Mouse (Mus musculus): ENCODE data around the gene As3mt. TPM values are rescaled to one million over a fixed set of nuclear protein-coding genes. Genes with fewer than 3 reads are reported as not detected.

As3mt gene
- polyA plus RNA-seq, 1 experiment from 2014 or later = 46.7 TPM

DNA sequence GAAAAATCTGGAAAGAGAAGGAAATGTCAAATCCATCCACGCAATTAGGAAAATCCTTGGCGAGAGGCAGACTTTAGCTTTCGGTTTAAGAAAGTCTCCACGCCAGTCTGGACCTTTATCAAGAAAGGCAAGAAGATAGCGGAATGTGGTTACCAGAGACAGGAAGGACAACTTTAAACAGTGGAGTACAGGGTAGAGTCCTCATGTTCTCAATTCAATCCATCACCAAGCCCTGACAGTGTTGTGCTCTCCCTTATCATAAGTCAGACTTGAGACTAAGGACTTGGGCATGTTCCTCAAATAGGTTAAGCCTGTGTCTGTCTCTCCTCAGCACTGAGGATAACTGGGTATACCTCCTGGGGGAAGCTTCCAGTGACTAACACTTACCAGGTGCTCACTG is 37.5 kb upstream of the As3mt start:
- WGBS = 43% methylated on average over 5 of the region's 5 CpGs
- no peak for ATAC-seq (replicated peaks; ENCODE audit: extremely low read depth, insufficient read depth, low FRiP score)
- H3K4me2 ChIP-seq (ENCODE audit: low read depth, low read length) = no peak overlapping the region
- H3K4me3 ChIP-seq (ENCODE audit: low read length) = no peak overlapping the region
- H3K9me3 ChIP-seq (replicated peaks; ENCODE audit: control insufficient read depth, low read length) = no peaks in the 10 kb centered on the region
- H3K4me1 ChIP-seq (ENCODE audit: control insufficient read depth, insufficient read depth, low read length) = 0 out of 2 replicates have a peak, but pooled peaks cover 3% of the 10 kb centered on the region
- H3K9ac ChIP-seq (ENCODE audit: low read length) = no peak overlapping the region
- H3K27ac ChIP-seq (ENCODE audit: low read length) = no peak overlapping the region
- H3K36me3 ChIP-seq (ENCODE audit: control insufficient read depth, insufficient read depth) = no peaks in the 10 kb centered on the region
- H3K27me3 ChIP-seq (ENCODE audit: control insufficient read depth, insufficient read depth, low read length) = no peaks in the 10 kb centered on the region

DNA sequence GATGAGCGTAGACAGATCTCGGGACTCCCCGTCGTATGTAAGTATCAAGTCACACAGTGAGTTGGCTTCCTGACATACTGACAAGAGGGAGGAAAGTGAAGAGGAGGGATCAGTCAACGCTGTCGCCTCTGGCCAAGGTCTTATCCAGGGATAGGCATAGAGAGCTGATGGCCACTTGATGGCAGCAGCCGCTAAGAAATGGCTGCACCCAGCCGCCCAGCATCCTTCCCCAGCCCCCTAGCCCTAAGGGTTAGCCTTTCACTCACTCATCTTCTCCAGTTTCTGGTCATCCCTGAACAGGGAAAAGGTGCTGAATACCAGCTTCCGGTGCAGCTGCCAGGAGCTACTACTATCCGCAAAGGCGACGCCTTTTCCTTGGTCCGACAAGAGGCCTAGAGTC is 36.6 kb upstream of the As3mt start:
- Histone ChIP-seq H3K4me3 (ENCODE audit: low read length) (no peak overlapping the region), H3K27me3 (ENCODE audit: control insufficient read depth, insufficient read depth, low read length) (no peaks in the 10 kb centered on the region), H3K9ac (ENCODE audit: low read length) (no peak overlapping the region), H3K4me1 (ENCODE audit: control insufficient read depth, insufficient read depth, low read length) (0 out of 2 replicates have a peak, but pooled peaks cover 3% of the 10 kb centered on the region), H3K9me3 (replicated peaks; ENCODE audit: control insufficient read depth, low read length) (no peaks in the 10 kb centered on the region), H3K36me3 (ENCODE audit: control insufficient read depth, insufficient read depth) (no peaks in the 10 kb centered on the region), H3K4me2 (ENCODE audit: low read depth, low read length) (no peak overlapping the region), H3K27ac (ENCODE audit: low read length) (no peak overlapping the region)
- ATAC-seq (replicated peaks; ENCODE audit: extremely low read depth, insufficient read depth, low FRiP score) = peak; percentile 63; the same call in 1 of the 2 replicates
- 10% methylated on average over 13 of the region's 13 CpGs for WGBS

- WGBS = 28% methylated on average over 5 of the region's 5 CpGs
Observed at GRCm38 (mm10) chr19:46672766-46673418, 34.4 kb upstream of the As3mt start, which contains the start of gene Cyp17a1. Gene Cyp17a1 (minus strand): TSS chr19:46673172.

DNA sequence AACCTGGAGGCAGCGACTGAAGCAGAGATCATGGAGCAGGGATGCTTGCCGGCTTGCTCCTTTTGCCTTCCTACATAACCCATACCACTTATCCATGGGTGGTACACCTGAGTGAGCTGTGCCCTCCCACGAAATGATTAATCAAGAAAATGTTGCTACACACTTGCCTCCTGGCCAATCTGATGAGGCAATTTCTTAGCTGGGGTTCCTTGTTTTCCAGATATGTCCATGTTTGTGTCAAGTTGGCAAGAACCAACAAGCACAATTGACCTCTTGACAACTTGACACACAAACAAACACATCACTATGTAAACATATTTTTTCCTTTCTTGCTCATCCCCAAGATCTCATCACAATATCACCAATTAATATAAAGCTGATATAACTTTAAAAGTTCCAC is 31.6 kb upstream of the As3mt start:
- Histone ChIP-seq H3K36me3 (ENCODE audit: control insufficient read depth, insufficient read depth) (no peaks in the 10 kb centered on the region), H3K4me3 (ENCODE audit: low read length) (no peak overlapping the region), H3K27ac (ENCODE audit: low read length) (no peak overlapping the region), H3K27me3 (ENCODE audit: control insufficient read depth, insufficient read depth, low read length) (no peaks in the 10 kb centered on the region), H3K4me2 (ENCODE audit: low read depth, low read length) (no peak overlapping the region), H3K4me1 (ENCODE audit: control insufficient read depth, insufficient read depth, low read length) (0 out of 2 replicates have a peak, but pooled peaks cover 5% of the 10 kb centered on the region), H3K9me3 (replicated peaks; ENCODE audit: control insufficient read depth, low read length) (no peaks in the 10 kb centered on the region), H3K9ac (ENCODE audit: low read length) (no peak overlapping the region)
- WGBS = 75% methylated on average over 3 of the region's 3 CpGs
- ATAC-seq (replicated peaks; ENCODE audit: extremely low read depth, insufficient read depth, low FRiP score) = no peak

More at GRCm38 (mm10) chr19:46672766-46673418, 34.4 kb upstream of the As3mt start, which contains the start of gene Cyp17a1:
- no peaks in the 10 kb centered on the region for H3K36me3 ChIP-seq (ENCODE audit: control insufficient read depth, insufficient read depth)
- no peak within 1 kb of the TSS for H3K4me2 ChIP-seq (ENCODE audit: low read depth, low read length)
- H3K27me3 ChIP-seq (ENCODE audit: control insufficient read depth, insufficient read depth, low read length) = no peaks in the 10 kb centered on the region
- no peak within 1 kb of the TSS for H3K4me3 ChIP-seq (ENCODE audit: low read length)
- ATAC-seq (replicated peaks; ENCODE audit: extremely low read depth, insufficient read depth, low FRiP score) = no peak
- no peak within 1 kb of the TSS for H3K9ac ChIP-seq (ENCODE audit: low read length)
- 0 out of 2 replicates have a peak, but pooled peaks cover 3% of the 10 kb centered on the region for H3K4me1 ChIP-seq (ENCODE audit: control insufficient read depth, insufficient read depth, low read length)
- H3K9me3 ChIP-seq (replicated peaks; ENCODE audit: control insufficient read depth, low read length) = no peaks in the 10 kb centered on the region
- no peak within 1 kb of the TSS for H3K27ac ChIP-seq (ENCODE audit: low read length)

- Histone ChIP-seq H3K4me3 (ENCODE audit: low read length) (no peak overlapping the region), H3K27me3 (ENCODE audit: control insufficient read depth, insufficient read depth, low read length) (no peaks in the 10 kb centered on the region), H3K9me3 (replicated peaks; ENCODE audit: control insufficient read depth, low read length) (no peaks in the 10 kb centered on the region), H3K27ac (ENCODE audit: low read length) (no peak overlapping the region), H3K9ac (ENCODE audit: low read length) (no peak overlapping the region), H3K4me1 (ENCODE audit: control insufficient read depth, insufficient read depth, low read length) (0 out of 2 replicates have a peak, but pooled peaks cover 2% of the 10 kb centered on the region), H3K4me2 (ENCODE audit: low read depth, low read length) (no peak overlapping the region), H3K36me3 (ENCODE audit: control insufficient read depth, insufficient read depth) (no peaks in the 10 kb centered on the region)
- 38% methylated on average over 12 of the region's 12 CpGs for WGBS
- peak; percentile 45 for ATAC-seq (replicated peaks; ENCODE audit: extremely low read depth, insufficient read depth, low FRiP score)
Observed at GRCm38 (mm10) chr19:46679720-46680383, 27.4 kb upstream of the As3mt start.

DNA sequence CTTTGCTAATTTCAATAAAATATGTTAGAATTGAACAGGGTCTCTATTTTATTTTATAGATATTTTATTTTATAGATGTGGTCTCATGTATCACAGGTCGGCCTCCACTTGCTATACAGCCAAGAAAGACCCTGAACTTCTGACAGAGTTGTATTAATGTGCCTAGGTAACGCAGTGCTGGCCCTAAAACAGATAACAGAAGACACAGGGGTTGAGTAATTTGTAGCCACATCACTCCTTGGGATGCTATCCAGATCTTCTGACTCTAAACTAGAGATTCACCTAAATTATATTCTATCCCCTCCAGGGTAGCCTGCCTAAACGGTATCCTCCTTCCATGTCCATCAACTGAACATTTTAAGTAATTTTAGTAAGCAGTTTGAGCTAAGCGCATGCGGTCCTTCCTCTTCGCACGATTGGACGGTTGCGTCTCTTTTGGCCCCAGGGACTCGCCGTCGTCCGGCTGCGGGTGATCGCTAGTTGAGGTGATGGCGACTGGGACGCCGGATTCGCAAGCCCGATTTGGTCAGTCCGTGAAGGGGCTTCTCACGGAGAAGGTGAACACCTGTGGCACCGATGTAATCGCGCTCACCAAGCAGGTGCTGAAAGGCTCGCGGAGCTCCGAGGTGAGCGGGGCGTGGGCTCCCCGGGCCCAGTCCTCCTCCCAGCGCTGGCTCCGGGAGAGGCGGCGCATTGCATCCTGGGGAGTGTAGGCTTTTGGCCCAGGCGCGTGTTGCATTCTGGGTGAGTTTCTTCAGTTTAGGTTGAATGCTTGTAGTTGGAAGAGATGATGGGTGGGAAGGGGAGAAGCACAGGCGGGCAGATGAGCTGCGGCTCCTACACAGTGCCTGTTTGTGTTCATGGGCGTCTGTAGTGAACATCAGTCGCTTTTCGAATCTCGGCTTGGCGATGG is 17.5 kb upstream of the As3mt start, which contains the start of gene Borcs7:
Gene Borcs7 (plus strand): TSS at position 447 of the 913 bp plus-strand sequence.
- Histone ChIP-seq H3K4me1 (ENCODE audit: control insufficient read depth, insufficient read depth, low read length) (peaks cover 11% of the 10 kb centered on the region), H3K36me3 (ENCODE audit: control insufficient read depth, insufficient read depth) (no peaks in the 10 kb centered on the region), H3K27ac (ENCODE audit: low read length) (peak within 1 kb of the TSS; percentile 17), H3K4me3 (ENCODE audit: low read length) (peak within 1 kb of the TSS; percentile 70), H3K4me2 (ENCODE audit: low read depth, low read length) (peak within 1 kb of the TSS; percentile 78), H3K27me3 (ENCODE audit: control insufficient read depth, insufficient read depth, low read length) (no peaks in the 10 kb centered on the region), H3K9ac (ENCODE audit: low read length) (peak within 1 kb of the TSS; percentile 83), H3K9me3 (replicated peaks; ENCODE audit: control insufficient read depth, low read length) (no peaks in the 10 kb centered on the region)
- ATAC-seq (replicated peaks; ENCODE audit: extremely low read depth, insufficient read depth, low FRiP score) = peak; percentile 96
- WGBS = 3% methylated on average over 44 of the region's 44 CpGs

DNA sequence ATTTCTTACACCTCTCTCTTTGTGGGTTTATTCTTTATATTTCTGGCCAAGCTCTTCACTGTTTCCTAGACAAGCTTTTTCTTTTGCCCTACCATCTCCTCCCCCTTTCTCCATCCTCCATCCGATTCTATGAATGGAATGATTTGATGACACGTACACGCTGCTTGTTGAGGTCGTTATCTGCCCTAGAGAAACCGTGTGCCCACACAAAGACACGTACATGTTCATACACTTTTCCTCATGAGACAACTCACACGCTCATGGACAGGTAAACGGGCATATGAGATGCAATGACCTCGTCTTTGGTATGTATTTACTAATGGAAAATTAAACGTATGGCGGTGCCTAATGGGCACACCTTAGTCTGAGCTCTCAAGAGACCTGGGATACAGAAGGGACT is 16.9 kb upstream of the As3mt start:
- no peaks in the 10 kb centered on the region for H3K27me3 ChIP-seq (ENCODE audit: control insufficient read depth, insufficient read depth, low read length)
- peak overlapping the region; percentile 78 for H3K4me2 ChIP-seq (ENCODE audit: low read depth, low read length)
- H3K4me3 ChIP-seq (ENCODE audit: low read length) = peak overlapping the region; percentile 70
- no peak overlapping the region; the same call in 1 of the 2 replicates for H3K27ac ChIP-seq (ENCODE audit: low read length)
- no peak for ATAC-seq (replicated peaks; ENCODE audit: extremely low read depth, insufficient read depth, low FRiP score)
- peaks cover 11% of the 10 kb centered on the region for H3K4me1 ChIP-seq (ENCODE audit: control insufficient read depth, insufficient read depth, low read length)
- no peaks in the 10 kb centered on the region for H3K9me3 ChIP-seq (replicated peaks; ENCODE audit: control insufficient read depth, low read length)
- peak overlapping the region; percentile 83 for H3K9ac ChIP-seq (ENCODE audit: low read length)
- WGBS = 69% methylated on average over 11 of the region's 11 CpGs
- H3K36me3 ChIP-seq (ENCODE audit: control insufficient read depth, insufficient read depth) = no peaks in the 10 kb centered on the region

DNA sequence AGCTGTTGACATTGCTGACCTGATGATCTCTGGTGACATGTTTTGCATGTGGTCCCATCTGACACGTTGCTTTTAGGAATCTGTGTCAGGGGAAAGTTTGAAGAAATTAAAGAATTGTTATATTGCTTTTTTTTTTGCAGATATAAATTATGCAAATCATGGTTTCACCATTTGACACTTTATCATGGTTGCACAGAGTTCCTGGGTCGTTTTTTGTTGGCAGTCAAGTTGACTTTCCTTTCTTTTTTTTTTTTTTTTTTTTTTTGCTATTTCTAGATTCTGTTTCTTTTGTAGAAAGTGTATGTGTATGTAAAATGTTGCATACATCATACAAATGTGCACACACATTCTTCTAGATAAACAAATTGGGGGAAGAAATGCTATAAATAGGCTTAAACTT is 16.2 kb upstream of the As3mt start:
- H3K36me3 ChIP-seq (ENCODE audit: control insufficient read depth, insufficient read depth) = no peaks in the 10 kb centered on the region
- no peak overlapping the region for H3K4me2 ChIP-seq (ENCODE audit: low read depth, low read length)
- no peak overlapping the region for H3K9ac ChIP-seq (ENCODE audit: low read length)
- H3K27ac ChIP-seq (ENCODE audit: low read length) = no peak overlapping the region
- ATAC-seq (replicated peaks; ENCODE audit: extremely low read depth, insufficient read depth, low FRiP score) = no peak
- no peaks in the 10 kb centered on the region for H3K9me3 ChIP-seq (replicated peaks; ENCODE audit: control insufficient read depth, low read length)
- H3K4me1 ChIP-seq (ENCODE audit: control insufficient read depth, insufficient read depth, low read length) = peaks cover 11% of the 10 kb centered on the region
- WGBS = 59% methylated on average over 2 of the region's 2 CpGs
- H3K27me3 ChIP-seq (ENCODE audit: control insufficient read depth, insufficient read depth, low read length) = no peaks in the 10 kb centered on the region
- no peak overlapping the region for H3K4me3 ChIP-seq (ENCODE audit: low read length)

All from heart, embryonic 16.5 days (tissue).